Mouse (Mus musculus) testis, postnatal 14 days (tissue): Measurements from ENCODE around the gene Cacnb1.

Experiments
- DNase-seq: peaks from one replicate; pipeline ENCODE4 v3.0.0; 2021; ENCODE audit warnings: low spot score

Gene Cacnb1

GRCm38 (mm10) chr11:97955146-97955902, 67.5 kb downstream of the Cacnb1 start:
- DNase-seq: no peak

- DNase-seq: no peak
Measured at GRCm38 (mm10) chr11:97954469-97955141, 68.2 kb downstream of the Cacnb1 start.

GRCm38 (mm10) chr11:97953939-97954275, 68.9 kb downstream of the Cacnb1 start:
- no peak for DNase-seq

- no peak for DNase-seq
Measured at GRCm38 (mm10) chr11:97953179-97953938, 69.5 kb downstream of the Cacnb1 start.

- no peak for DNase-seq
Measured at GRCm38 (mm10) chr11:97952367-97953006, 70.3 kb downstream of the Cacnb1 start.
